Mouse (Mus musculus) retina, postnatal 7 days (tissue): ENCODE measurements around the gene Ryr1.

Source experiments
- DNase-seq: peaks from one replicate; pipeline ENCODE4 v3.0.0-alpha.2; 2012; ENCODE audit warnings: low read depth, low spot score

Gene Ryr1

GRCm38 (mm10) chr7:29124970-29125369 is at the start of gene Ryr1:
Ryr1 (minus strand) TSS chr7:29125179.
- no peak for DNase-seq

GRCm38 (mm10) chr7:29172390-29173016 is 47.5 kb upstream of the Ryr1 start:
- DNase-seq = no peak

GRCm38 (mm10) chr7:29171562-29172097 is 46.7 kb upstream of the Ryr1 start:
- no peak for DNase-seq

- no peak for DNase-seq
Observed at GRCm38 (mm10) chr7:29170755-29171561, 46.0 kb upstream of the Ryr1 start.

- DNase-seq = no peak
Observed at GRCm38 (mm10) chr7:29170066-29170754, 45.2 kb upstream of the Ryr1 start, which contains the start of the genes Ggn and Spred3. Ggn (plus strand) TSS chr7:29170210. Spred3 (minus strand) TSS chr7:29170411.

GRCm38 (mm10) chr7:29169231-29170065 is 44.5 kb upstream of the Ryr1 start:
- DNase-seq = no peak

GRCm38 (mm10) chr7:29168791-29169230 is 43.8 kb upstream of the Ryr1 start:
- no peak for DNase-seq

GRCm38 (mm10) chr7:29168121-29168695 is 43.2 kb upstream of the Ryr1 start:
- no peak for DNase-seq

GRCm38 (mm10) chr7:29167656-29168055 is 42.7 kb upstream of the Ryr1 start:
- DNase-seq = no peak

GRCm38 (mm10) chr7:29162750-29163525 is 38.0 kb upstream of the Ryr1 start:
- no peak for DNase-seq

- no peak for DNase-seq
Observed at GRCm38 (mm10) chr7:29162294-29162693, 37.3 kb upstream of the Ryr1 start.

- no peak for DNase-seq
Observed at GRCm38 (mm10) chr7:29158264-29158663, 33.3 kb upstream of the Ryr1 start.

GRCm38 (mm10) chr7:29155838-29156782 is 31.1 kb upstream of the Ryr1 start, which contains the start of gene Fam98c:
Fam98c (minus strand) TSS chr7:29156234.
- peak; percentile 62 for DNase-seq

- peak; percentile 77 for DNase-seq
Observed at GRCm38 (mm10) chr7:29155196-29155837, 30.3 kb upstream of the Ryr1 start.

GRCm38 (mm10) chr7:29154018-29154720 is 29.2 kb upstream of the Ryr1 start:
- DNase-seq = no peak

GRCm38 (mm10) chr7:29151486-29151885 is 26.5 kb upstream of the Ryr1 start:
- no peak for DNase-seq

- DNase-seq = no peak
Observed at GRCm38 (mm10) chr7:29148771-29149170, 23.8 kb upstream of the Ryr1 start.
